Mouse (Mus musculus) testis, adult 2 months (tissue): Measurements from ENCODE around the gene Pcgf1.

Experiments used
- CTCF ChIP-seq: fragments of 200-500 bp; IDR thresholded peaks from 2 replicates; pipeline ENCODE4 v1.5.1; 2012; ENCODE audit warnings: low read depth, mild to moderate bottlenecking, inconsistent platforms, low read length, moderate library complexity; ENCODE audit not compliant: control insufficient read depth, insufficient read depth, insufficient replicate concordance
- POLR2A ChIP-seq: fragments of 200-500 bp; IDR thresholded peaks from 2 replicates; pipeline ENCODE4 v1.6.1; 2012; ENCODE audit warnings: low read depth, mild to moderate bottlenecking, inconsistent platforms, low read length, moderate library complexity; ENCODE audit not compliant: control insufficient read depth

DNA sequence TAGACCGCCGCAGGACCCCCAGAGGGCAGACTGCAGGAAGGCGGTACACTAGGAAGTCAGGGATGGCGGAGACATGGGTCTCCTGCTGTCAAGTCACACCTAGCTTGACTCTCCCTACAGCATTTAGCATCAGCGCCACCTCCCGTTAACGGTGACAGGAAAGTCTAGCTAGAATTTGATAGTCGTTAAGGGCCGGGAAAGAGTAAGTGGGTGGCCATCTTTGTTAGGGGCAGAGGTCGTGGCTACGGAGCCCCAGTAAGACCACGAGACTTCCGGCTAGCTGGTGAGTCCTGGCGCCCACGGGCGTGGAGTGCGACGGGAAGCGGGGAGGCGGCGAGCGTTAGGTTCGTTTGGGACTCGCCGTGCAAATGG lies 23.6 kb downstream of the Pcgf1 start, which contains the start of the genes Ccdc142 and Gm42688:
- peak; percentile 30; the same call in 1 of the 2 replicates for TF ChIP-seq CTCF
- peak; percentile 93 for TF ChIP-seq POLR2A
